Mouse (Mus musculus) urinary bladder, postnatal 14 days (tissue): Measurements from ENCODE around the gene Psg16.

Experiments
- DNase-seq: peaks from one replicate; pipeline ENCODE4 v3.0.0; 2021; ENCODE audit warnings: low spot score

The Psg16 gene

GRCm38 (mm10) chr7:17073904-17074615 lies at the start of gene Psg16:
TSS of gene Psg16 (plus strand) at chr7:17074040.
- peak; percentile 59 for DNase-seq

- DNase-seq, result peak; percentile 27
These were observed 49.7 kb upstream of the Psg16 start for GRCm38 (mm10) chr7:17024141-17024540.

DNA sequence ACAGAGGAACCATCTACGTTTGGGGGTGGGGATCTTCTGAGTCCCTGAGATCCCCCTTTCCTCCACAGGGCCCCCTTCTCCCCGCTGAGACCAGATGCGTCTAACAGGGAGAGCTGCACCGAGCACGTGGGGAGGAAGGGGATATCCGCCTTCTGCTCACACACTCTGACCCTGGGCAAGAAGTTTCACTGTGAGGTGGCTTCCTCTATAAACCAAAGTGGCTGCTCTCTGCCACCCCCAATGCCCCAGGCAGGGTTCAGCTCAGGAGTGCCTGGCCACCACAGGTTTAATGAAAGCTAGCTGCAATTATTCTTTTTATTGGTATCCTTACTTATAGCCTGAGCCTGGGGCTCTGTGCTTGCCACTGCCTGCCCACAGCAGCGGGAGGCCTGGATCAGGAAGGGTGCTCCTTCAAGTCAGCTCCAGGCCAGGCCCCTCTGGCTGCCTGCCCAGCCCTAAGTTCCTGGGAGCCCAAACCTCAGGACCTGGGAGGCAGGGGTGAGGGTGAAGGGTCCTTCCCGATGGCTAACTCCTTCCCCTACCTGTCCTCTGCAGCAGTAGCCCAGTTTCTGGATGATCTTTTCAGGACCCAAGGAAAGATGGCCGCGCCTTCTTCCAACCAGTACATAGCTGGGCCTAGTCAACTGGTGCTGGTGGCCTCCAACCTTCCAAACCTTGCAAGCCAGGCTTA lies 48.9 kb upstream of the Psg16 start:
- peak; percentile 54 for DNase-seq

- DNase-seq, result no peak
These were observed 48.3 kb upstream of the Psg16 start for GRCm38 (mm10) chr7:17025505-17025894.

GRCm38 (mm10) chr7:17025896-17026622 lies 47.8 kb upstream of the Psg16 start:
- DNase-seq, result no peak

DNA sequence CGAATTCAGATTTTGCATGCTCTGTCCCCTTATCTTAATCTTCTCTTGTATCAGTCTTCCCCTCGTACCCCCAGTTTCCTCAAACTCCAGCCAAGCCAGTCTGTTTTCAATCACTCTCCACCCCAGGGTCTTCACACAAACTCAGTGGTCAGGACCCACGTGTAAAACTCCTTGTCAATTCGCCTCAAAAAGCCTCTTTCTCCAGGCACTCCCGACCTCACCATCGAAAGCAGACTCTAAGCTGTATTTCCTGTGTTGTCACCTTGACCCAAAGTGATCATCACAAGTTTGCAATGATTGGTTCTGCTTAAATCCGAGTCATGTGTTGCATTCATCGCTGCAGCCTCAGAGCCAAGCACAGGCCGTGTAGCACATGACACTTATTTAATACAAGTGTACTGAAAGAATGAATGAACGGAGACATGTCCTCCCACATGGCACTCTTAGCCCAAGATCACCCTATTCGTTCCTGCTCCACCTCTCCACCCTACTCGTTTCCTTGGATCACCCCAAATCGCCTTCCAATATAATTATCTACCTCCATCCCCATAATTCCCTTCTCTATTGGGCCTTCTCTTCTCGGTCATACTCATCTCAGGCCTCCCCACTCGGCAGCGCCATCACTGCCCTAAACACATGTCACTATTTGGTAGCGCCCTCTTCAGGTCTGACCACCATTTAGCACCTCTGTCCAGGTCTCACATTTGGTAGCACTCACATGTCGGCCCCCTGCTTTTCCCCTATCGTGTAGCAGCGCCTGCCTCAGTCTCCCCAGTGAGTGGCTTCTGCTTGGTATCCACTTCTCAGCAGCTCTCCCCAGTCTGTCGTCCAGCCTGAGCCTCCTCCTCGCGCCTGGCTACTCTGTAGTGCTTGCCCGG lies 46.9 kb upstream of the Psg16 start:
- no peak for DNase-seq

- DNase-seq, result peak; percentile 90
These were observed 46.1 kb upstream of the Psg16 start, which contains the start of gene Ppp5c for GRCm38 (mm10) chr7:17027588-17028343. TSS of gene Ppp5c (minus strand) at chr7:17027924.

DNA sequence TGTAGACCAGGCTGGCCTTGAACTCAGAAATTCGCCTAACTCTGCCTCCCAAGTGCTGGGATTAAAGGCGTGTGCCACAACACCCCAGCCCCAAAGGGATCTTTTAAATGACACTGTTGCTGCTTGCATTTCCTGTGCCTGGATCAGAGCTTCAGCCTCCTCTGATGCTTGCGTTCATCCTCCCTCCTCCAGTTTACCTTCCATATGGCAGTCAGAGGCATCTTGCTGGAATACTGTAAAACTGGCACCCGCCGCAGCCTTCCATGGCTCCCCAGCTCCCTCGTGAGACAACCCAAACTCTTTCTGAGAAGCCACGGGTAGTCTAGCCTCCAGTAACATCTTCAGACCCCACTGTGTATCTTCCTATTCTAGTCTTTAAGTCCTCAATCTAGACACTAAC lies 44.9 kb upstream of the Psg16 start:
- DNase-seq, result no peak

DNA sequence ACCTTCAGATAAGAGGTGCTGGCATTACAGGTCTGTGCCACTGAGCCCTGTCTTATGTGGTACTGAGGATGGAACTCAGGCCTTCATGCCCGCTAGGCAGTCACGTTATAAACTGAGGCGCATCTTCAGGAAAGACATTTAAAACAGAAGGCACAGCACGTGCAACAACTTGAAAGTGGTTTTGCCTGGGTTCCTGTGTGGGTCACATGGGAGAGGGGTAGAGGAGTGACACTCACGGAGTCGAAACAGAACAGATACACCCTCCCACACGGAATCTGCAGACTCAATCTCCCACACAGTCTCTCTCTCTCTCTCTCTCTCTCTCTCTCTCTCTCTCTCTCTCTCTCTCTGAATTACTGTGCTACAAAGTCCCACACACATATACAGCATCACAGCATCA lies 43.6 kb upstream of the Psg16 start:
- DNase-seq, result no peak

GRCm38 (mm10) chr7:17038018-17038695 lies 35.7 kb upstream of the Psg16 start:
- no peak for DNase-seq

GRCm38 (mm10) chr7:17039373-17039772 lies 34.5 kb upstream of the Psg16 start:
- DNase-seq, result no peak

DNA sequence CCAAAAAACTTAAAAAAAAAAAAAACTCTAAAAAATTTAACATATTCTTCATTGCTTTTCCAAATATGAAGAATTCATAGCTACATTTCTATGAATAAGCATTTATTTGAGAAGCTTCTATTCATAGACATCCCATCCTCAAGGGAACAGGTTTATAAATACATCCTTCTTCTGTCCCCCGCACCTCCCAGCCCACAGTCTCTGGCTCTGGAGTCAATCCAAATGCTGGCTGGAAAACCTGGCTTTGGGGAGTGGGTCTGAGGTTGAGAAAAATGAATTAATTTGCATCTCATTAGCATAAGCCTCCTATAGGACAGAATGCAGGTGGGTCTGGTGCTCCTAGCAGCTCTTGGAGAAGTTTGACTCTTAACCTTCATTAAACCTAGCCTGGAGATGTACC lies 28.1 kb upstream of the Psg16 start:
- DNase-seq, result no peak

GRCm38 (mm10) chr7:17047041-17047682 lies 26.7 kb upstream of the Psg16 start:
- no peak for DNase-seq

GRCm38 (mm10) chr7:17048431-17049190 lies 25.2 kb upstream of the Psg16 start:
- DNase-seq, result no peak

DNA sequence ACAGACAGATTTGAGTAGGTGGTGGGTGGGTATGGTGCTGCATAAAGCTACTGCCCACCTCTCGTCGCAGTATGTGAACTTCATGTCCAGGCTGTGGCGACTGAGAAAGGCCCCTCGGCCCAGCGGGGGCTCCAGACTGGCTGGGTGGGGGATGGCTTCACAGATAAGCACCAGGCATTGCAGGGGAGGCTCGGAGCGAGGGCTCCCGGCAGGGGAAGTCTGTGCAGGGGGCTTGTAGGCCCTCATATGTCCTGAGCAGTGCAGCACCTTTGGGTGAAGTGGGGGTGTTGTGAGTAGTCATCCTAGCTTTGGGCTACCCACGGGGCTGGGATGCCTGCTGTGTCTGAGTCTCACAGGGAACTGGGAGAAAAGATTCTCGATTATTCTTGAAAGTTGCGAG lies 23.3 kb upstream of the Psg16 start:
- no peak for DNase-seq

GRCm38 (mm10) chr7:17050933-17051594 lies 22.8 kb upstream of the Psg16 start:
- DNase-seq, result peak; percentile 67

DNA sequence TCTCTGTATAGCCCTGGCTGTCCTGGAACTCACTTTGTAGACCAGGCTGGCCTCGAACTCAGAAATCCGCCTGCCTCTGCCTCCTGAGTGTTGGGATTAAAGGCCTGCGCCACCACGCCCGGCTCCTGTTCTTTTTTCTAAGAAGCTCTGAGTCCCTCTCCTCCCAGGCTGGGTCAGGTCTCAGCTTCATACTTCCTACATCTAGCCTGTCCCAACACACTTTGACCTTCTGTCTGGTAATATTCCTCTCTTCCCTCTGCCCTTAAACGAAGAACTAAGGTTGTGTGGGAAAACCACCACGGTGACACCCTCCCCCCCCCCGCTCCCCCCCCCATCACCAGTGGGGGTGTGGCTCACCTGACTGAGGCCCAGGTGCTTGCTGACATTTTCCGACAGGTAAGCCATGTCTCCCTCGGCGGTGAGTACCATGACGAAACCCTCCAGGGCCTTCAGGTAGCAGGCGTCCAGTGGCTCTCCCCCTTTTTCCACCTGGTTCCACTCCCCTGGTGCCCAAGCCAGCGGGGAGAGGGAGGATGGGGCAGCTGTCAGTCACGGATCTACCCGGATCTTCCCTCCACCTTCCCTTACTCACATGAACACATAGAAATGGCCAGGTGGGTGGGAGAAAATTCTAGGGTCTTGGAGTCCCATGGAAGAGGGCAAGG lies 19.4 kb upstream of the Psg16 start:
- no peak for DNase-seq

DNA sequence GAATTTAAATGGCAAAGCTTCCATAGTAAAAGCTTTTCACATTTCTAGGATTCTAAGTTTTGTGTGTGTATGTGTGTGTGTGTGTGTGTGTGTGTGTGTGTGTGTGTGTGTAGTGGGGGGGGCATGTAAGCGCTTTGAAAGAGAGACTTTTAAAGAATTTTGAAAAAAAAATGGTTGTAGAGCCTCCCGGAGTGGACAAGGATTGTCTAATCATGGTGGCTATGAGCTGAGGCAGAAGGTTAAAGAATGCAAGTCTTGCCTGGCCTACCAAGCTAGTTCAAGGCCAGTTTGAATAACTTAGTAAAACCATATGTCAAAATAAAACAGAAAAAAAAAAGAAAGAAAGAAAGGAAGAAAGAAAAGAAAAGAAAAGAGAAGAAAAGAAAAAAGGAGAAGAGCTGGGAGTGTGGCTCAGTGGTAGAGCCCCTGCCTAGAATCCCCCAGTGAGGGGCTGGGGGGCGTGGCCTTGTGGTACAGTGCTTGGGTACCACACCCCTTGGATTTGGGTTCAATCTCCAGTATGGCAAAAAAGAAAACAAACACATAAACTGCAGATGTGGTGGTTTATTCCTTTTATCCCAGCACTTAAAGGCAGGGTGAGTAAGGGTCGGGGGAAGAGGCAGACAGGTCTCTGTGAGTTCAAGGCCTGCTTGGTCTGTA lies 18.4 kb upstream of the Psg16 start:
- DNase-seq, result no peak
